Mouse (Mus musculus): Measurements from ENCODE around the gene Hmgcr.
"Not testable (repeated sequence)": the region's sequence is repeated elsewhere in the genome, so short reads cannot be mapped to it uniquely, and the experiment has no call there.

The Hmgcr gene

GRCm38 (mm10) chr13:96671078-96671905, 556 bp upstream of the Hmgcr start:
- no peak for DNase-seq (ENCODE audit: extremely low spot score)

- no peak for DNase-seq (ENCODE audit: extremely low spot score)
These were observed 724 bp downstream of the Hmgcr start for GRCm38 (mm10) chr13:96670019-96670405.

- DNase-seq (ENCODE audit: extremely low spot score): no peak
These were observed 6.2 kb downstream of the Hmgcr start for GRCm38 (mm10) chr13:96664419-96664974.

GRCm38 (mm10) chr13:96663120-96663519, 7.6 kb downstream of the Hmgcr start:
- DNase-seq (ENCODE audit: extremely low spot score): not testable (repeated sequence)

GRCm38 (mm10) chr13:96660095-96660860, 10.5 kb downstream of the Hmgcr start:
- DNase-seq (ENCODE audit: extremely low spot score): no peak

DNA sequence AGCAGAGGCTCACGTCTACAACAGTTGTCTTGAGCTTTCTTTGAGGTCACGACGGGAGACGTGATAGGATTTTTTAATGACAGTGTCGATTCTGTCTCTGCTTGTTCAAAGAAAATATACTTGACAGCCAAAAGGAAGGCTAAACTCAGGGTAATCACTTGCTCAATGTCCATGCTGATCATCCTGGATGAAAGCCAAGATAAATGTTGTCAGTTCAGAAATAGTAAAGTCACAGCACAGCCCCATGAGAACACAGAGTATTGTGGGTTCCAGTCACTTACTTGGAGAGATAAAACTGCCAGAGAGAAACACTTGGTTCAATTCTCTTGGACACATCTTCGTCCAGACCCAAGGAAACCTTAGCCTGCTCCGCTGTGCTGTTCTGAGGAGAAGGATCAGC, 11.8 kb downstream of the Hmgcr start:
- no peak for DNase-seq (ENCODE audit: extremely low spot score)

- DNase-seq (ENCODE audit: extremely low spot score): no peak
These were observed 14.1 kb downstream of the Hmgcr start for GRCm38 (mm10) chr13:96656673-96657072.

DNA sequence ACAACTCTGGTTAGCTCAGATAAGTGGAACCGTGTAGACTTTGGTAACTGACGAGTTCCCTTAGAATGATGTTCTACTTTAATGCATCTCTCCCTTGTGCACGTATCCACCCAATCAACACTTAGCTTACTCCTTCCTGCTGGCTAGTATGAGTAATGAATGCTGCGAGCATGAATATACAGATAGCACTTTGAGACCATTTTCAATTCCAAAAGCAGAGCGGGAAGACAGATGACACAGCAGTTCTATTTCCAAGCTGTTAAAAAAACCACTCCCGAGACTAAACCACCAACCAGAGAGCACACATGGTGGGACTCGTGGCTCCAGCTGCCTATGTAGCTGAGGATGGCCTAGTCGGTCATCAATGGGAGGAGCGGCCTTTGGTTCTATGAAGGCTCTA, 17.7 kb downstream of the Hmgcr start:
- DNase-seq (ENCODE audit: extremely low spot score): no peak

- DNase-seq (ENCODE audit: extremely low spot score): no peak
These were observed 24.9 kb downstream of the Hmgcr start for GRCm38 (mm10) chr13:96645822-96646221.

DNA sequence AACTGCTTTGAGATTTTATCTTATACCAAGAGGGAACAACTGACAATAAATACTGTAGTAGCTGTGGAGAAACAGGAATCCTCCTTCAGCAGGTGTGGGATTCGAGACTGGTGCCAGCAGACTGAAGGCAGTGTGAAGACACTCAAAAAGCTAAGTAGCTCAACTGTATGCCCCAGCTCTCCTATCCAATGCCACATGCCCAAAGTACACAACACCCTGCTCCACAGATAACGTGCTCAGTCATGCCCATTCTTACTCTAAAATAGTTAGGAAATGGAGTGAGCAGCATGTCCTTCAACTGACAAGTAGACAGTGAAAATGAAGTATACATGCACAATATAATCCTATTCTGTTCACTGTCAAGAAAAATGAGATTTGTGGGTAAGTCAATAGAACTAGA, 26.6 kb downstream of the Hmgcr start:
- no peak for DNase-seq (ENCODE audit: extremely low spot score)

GRCm38 (mm10) chr13:96630396-96630795, 40.3 kb downstream of the Hmgcr start:
- no peak for DNase-seq (ENCODE audit: extremely low spot score)

DNA sequence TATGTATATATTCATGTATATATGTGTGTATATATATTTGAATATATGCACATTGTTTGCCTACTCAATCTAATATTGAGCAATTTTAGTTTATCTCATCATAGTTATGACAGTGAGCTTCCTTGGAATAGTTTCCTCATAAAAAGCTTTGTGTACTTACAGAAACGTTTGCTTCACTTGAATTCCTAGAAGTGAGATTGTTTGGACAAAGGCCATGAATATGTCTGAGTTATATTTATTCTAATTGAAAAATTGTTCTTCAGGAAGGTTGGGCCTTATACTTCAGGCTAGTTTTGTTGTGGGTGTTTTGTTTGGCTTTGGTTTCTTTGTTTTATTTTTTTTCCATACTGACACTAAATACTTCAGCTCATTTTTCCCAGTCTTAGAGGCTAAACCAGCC, 49.8 kb downstream of the Hmgcr start:
- no peak for DNase-seq (ENCODE audit: extremely low spot score)

- no peak for DNase-seq (ENCODE audit: extremely low spot score)
These were observed 56.1 kb downstream of the Hmgcr start for GRCm38 (mm10) chr13:96614615-96615014.

DNA sequence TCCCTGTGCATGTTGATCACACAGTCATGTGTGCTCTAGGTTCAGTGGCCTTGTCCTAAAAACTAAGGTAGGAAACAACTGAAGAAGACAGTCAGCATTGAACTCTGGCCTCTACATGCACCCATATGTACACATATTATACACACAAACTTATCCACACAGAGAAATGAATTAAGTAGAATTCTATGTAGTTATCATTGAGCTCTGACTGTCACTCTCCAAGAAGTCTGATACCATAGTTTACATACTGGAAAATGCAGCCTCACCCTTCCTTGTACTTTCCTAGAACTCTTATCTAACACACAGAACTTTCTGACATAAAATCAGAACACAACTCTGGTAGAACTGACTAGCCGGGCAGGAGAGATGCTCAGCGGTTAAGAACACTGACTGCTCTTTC, 66.5 kb downstream of the Hmgcr start:
- DNase-seq (ENCODE audit: extremely low spot score): no peak

DNA sequence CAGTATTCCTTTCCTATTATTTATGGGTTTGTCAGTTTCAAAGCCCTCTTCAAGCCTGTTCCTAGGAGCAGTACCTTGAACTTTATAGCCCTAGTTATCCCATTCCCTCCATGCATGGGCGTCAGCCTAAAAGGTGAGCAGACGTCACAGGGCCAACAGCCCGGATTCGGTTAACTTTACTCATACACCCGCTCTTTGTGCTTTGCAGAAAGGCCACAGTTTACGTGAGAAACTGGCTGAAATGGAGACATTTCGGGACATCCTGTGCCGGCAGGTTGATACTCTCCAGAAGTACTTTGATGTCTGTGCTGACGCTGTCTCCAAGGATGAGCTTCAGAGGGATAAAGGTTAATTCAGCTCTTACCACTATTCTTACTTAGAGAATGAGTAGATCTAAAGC, 71.6 kb downstream of the Hmgcr start:
- DNase-seq (ENCODE audit: extremely low spot score): no peak

Data from embryo, embryonic 9.5 days (tissue).